Mouse (Mus musculus) cortical plate, adult 2 months (tissue): ENCODE measurements at regions not wholly inside any gene's neighbourhood (a gene's known extent, or its start where the extent isn't known, plus 50 kb on each side); places are given as distances from the start of the nearest gene placed in this dataset.

Experiments used
- H3K27ac ChIP-seq: fragments of 200-500 bp; 2 replicates; pipeline ENCODE4 v1.5.1; 2012; ENCODE audit warnings: low read length, control low read depth, inconsistent platforms; ENCODE audit not compliant: insufficient read depth
- H3K4me1 ChIP-seq: fragments of 200-500 bp; 2 replicates; pipeline ENCODE4 v1.6.1; 2011; ENCODE audit warnings: low read length; ENCODE audit not compliant: control insufficient read depth, insufficient read depth
- H3K4me3 ChIP-seq: fragments of 200-500 bp; 2 replicates; pipeline ENCODE4 v1.5.1; 2011; ENCODE audit warnings: mild to moderate bottlenecking, low read length, control low read depth; ENCODE audit not compliant: insufficient read depth
- CTCF ChIP-seq: fragments of 200-500 bp; IDR thresholded peaks from 2 replicates; pipeline ENCODE4 v1.5.1; 2011; ENCODE audit warnings: mild to moderate bottlenecking, control low read depth, low read length; ENCODE audit not compliant: insufficient read depth; ENCODE audit errors: extremely low read depth
- POLR2A ChIP-seq: fragments of 200-500 bp; IDR thresholded peaks from 2 replicates; pipeline ENCODE4 v1.6.1; 2011; ENCODE audit warnings: mild to moderate bottlenecking, low read length, control low read depth; ENCODE audit not compliant: insufficient read depth; ENCODE audit errors: extremely low read depth

GRCm38 (mm10) chr5:111913354-111913753, 179.6 kb downstream of the Gm26897 start:
- H3K27ac ChIP-seq: no peak overlapping the region
- no peak overlapping the region for H3K4me3 ChIP-seq
- TF ChIP-seq POLR2A: no peak
- TF ChIP-seq CTCF: no peak
- 0 out of 2 replicates have a peak, but pooled peaks cover 1% of the 10 kb centered on the region for H3K4me1 ChIP-seq

GRCm38 (mm10) chr5:111914296-111914695, 180.6 kb downstream of the Gm26897 start:
- Histone ChIP-seq H3K27ac (no peak overlapping the region), H3K4me3 (no peak overlapping the region), H3K4me1 (0 out of 2 replicates have a peak, but pooled peaks cover 1% of the 10 kb centered on the region)
- TF ChIP-seq CTCF: no peak
- TF ChIP-seq POLR2A: no peak

GRCm38 (mm10) chr5:111917643-111918252, 184.0 kb downstream of the Gm26897 start:
- 0 out of 2 replicates have a peak, but pooled peaks cover 1% of the 10 kb centered on the region for H3K4me1 ChIP-seq
- no peak overlapping the region for H3K27ac ChIP-seq
- no peak overlapping the region for H3K4me3 ChIP-seq
- TF ChIP-seq POLR2A (no peak), CTCF (no peak)

DNA sequence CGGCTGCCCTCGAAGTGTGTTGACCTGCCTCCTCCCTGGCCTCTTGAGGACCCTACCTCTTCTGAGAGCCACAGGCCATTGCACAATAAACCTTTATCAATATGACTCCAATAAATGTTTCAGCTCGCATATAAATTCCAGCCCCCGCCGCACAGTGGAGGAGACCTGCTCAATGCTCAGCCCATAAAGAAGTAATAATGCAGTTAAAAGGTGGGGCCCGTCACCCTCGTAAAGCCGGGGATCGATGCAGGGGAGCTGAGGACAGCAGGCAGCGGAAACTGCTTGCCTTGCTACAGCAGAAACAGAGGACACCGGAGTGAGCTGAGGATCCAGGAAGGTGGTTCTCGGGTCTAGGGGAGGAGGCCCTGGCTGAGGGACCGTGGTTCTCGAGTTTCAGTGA, 185.2 kb downstream of the Gm26897 start:
- no peak overlapping the region for H3K27ac ChIP-seq
- H3K4me1 ChIP-seq: 0 out of 2 replicates have a peak, but pooled peaks cover 1% of the 10 kb centered on the region
- H3K4me3 ChIP-seq: no peak overlapping the region
- no peak for TF ChIP-seq POLR2A
- TF ChIP-seq CTCF: no peak

- H3K27ac ChIP-seq: no peak overlapping the region
- no peak overlapping the region for H3K4me3 ChIP-seq
- no peaks in the 10 kb centered on the region for H3K4me1 ChIP-seq
- no peak for TF ChIP-seq CTCF
- TF ChIP-seq POLR2A: no peak
Measured at GRCm38 (mm10) chr5:111922991-111923701, 189.4 kb downstream of the Gm26897 start.

- Histone ChIP-seq H3K4me1 (no peaks in the 10 kb centered on the region), H3K4me3 (no peak overlapping the region), H3K27ac (no peak overlapping the region)
- TF ChIP-seq CTCF: no peak
- no peak for TF ChIP-seq POLR2A
Measured at GRCm38 (mm10) chr5:111925757-111926156, 192.0 kb downstream of the Gm26897 start.

- TF ChIP-seq POLR2A: no peak
- TF ChIP-seq CTCF: no peak
- Histone ChIP-seq H3K27ac (no peak overlapping the region), H3K4me1 (no peaks in the 10 kb centered on the region), H3K4me3 (no peak overlapping the region)
Measured at GRCm38 (mm10) chr5:111929180-111929990, 195.7 kb downstream of the Gm26897 start.

GRCm38 (mm10) chr5:111929991-111930339, 196.2 kb downstream of the Gm26897 start:
- Histone ChIP-seq H3K4me1 (no peaks in the 10 kb centered on the region), H3K4me3 (no peak overlapping the region), H3K27ac (no peak overlapping the region)
- TF ChIP-seq POLR2A: no peak
- no peak for TF ChIP-seq CTCF

DNA sequence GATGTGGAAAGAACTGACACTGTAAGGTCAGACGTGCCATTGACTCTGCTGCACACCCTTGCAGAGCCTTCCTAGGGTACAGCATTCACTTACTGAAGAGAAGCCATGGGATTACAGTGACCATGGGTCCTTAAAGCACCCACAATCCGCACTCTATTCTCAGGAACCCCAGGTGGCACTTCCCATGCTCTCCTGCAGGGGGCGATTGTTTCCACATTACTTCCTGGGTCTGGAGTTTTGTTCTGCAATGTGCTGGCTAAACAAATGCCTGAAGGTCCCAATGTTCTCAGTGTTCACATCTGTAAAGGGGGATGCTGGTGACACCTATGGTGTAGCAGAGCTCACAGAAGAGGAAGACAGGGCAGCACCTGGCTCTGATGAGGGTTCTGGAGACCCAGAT, 198.0 kb downstream of the Gm26897 start:
- H3K4me3 ChIP-seq: no peak overlapping the region
- no peaks in the 10 kb centered on the region for H3K4me1 ChIP-seq
- H3K27ac ChIP-seq: no peak overlapping the region
- no peak for TF ChIP-seq POLR2A
- peak; percentile 60 for TF ChIP-seq CTCF
